In the genomic region with DNA sequence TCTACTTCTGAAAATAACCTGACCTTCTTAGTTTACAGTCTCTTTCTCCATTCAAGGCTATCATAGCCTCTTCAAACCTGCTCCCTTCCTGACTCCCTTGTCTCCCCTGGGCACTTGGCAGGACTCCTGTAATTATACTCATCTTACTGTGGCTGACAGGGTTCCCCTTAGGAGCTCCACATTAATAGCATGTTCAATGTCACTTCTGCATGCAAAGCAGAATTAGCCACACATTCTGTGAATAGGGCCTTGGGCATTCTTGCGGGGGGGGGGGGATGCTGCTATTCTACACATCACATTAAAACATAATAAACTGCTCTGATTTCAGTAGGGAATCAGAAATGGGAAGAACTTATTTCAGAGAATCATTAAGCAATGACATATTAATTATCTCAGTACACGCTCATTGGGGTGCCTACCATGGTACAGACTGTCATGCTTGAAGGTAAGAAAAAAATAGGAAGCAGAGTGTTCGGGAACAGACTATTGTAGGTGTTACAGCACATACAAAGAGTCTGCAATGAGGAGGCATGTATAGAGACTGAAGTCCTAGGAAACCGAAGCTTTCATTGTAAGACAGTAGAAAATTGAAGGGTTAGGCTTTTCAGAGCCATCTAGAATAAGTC, we compare ENCODE assay signal across 20 mouse cellular contexts.
"Had no signal": no experiment of that assay in that cellular context is flagged by ENCODE, and none has a peak within 500 bp of the region (broad histone marks: within the 10 kb centered on the region; RNA-seq: fewer than 3 reads in every experiment).

No protein-coding gene starts in this region.

- ATAC-seq: lung, postnatal 0 days had no signal

- DNase-seq: kidney, adult 11 months; kidney, adult 8-10 months; kidney, postnatal 10 days; kidney, postnatal 36 days; layer of hippocampus, postnatal 36 days; liver, embryonic 13.5 days; lung, embryonic 14.5 days; right cerebral cortex, adult 18-20 months; right cerebral cortex, postnatal 14 days; right cerebral cortex, postnatal 4 days; thymus, adult 2 months; thymus, postnatal 14 days; thymus, postnatal 4 days had no signal

- H3K9ac ChIP-seq: kidney, embryonic 15.5 days; liver, embryonic 13.5 days; lung, embryonic 14.5 days; neural tube, embryonic 15.5 days had no signal

- H3K9me3 ChIP-seq: kidney, embryonic 15.5 days; neural tube, embryonic 15.5 days had no signal

- H3K4me2 ChIP-seq: kidney, embryonic 15.5 days; liver, embryonic 13.5 days; lung, embryonic 14.5 days; neural tube, embryonic 15.5 days had no signal

- H3K4me3 ChIP-seq: kidney, embryonic 15.5 days; left cerebral cortex, adult 2 months; liver, embryonic 13.5 days; myocyte; neural tube, embryonic 15.5 days had no signal

- H3K27me3 ChIP-seq: kidney, embryonic 15.5 days; liver, embryonic 13.5 days; neural tube, embryonic 15.5 days had no signal

- H3K27ac ChIP-seq: kidney, embryonic 15.5 days; left cerebral cortex, adult 2 months; liver, embryonic 13.5 days; macrophage; neural tube, embryonic 15.5 days; stomach, postnatal 0 days had no signal

- H3K4me1 ChIP-seq: kidney, embryonic 15.5 days; liver, embryonic 13.5 days; neural tube, embryonic 15.5 days had no signal

- H3K36me3 ChIP-seq: kidney, embryonic 15.5 days; liver, embryonic 13.5 days; neural tube, embryonic 15.5 days had no signal
